Mouse (Mus musculus): ENCODE measurements around the gene Crot. TPM values are rescaled to one million over a fixed set of nuclear protein-coding genes. Genes with fewer than 3 reads are reported as not detected.
"Not testable (repeated sequence)": the region's sequence is repeated elsewhere in the genome, so short reads cannot be mapped to it uniquely, and the experiment has no call there.

The Crot gene
- polyA plus RNA-seq, 1 experiment = not detected

- H3K27ac ChIP-seq (ENCODE audit: insufficient read depth, low read depth, low read length) = no peak overlapping the region
- WGBS = 90% methylated on average over 2 of the region's 2 CpGs
- H3K4me3 ChIP-seq (ENCODE audit: insufficient read depth, low read depth, low read length) = no peak overlapping the region
- no peaks in the 10 kb centered on the region for H3K4me1 ChIP-seq (ENCODE audit: control insufficient read depth, insufficient read depth, low read length)
- TF ChIP-seq CTCF (IDR thresholded peaks at IDR 0.05; ENCODE audit: insufficient read depth, low read depth, low read length) = no peak
- TF ChIP-seq POLR2A (IDR thresholded peaks at IDR 0.05; ENCODE audit: insufficient read depth, low read depth, low read length) = no peak
These were observed 26.4 kb downstream of the Crot start for GRCm38 (mm10) chr5:8970694-8971093.

DNA sequence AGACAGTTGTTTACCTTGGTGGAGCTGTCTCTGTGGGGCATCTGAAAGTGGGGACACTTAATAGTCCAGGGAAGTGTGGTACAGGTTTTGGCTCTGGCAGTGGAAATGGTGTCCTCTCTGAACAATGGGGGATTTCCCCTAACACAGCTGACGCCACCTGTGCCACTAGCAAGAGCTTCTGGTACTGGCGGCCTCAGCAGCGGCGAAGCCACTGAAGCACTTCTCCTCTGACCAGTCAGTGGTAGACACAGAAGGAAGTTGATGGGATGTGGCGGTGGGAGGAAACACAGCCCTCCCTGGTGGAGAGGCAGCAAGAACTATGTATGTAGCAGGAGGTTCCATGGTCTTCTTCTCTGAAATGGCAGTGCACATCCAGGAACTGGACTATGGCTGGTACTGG lies 32.6 kb downstream of the Crot start:
- Histone ChIP-seq H3K4me1 (ENCODE audit: control insufficient read depth, insufficient read depth, low read length) (no peaks in the 10 kb centered on the region), H3K27ac (ENCODE audit: insufficient read depth, low read depth, low read length) (no peak overlapping the region), H3K4me3 (ENCODE audit: insufficient read depth, low read depth, low read length) (no peak overlapping the region)
- WGBS = 95% methylated on average over 5 of the region's 5 CpGs
- TF ChIP-seq POLR2A (IDR thresholded peaks at IDR 0.05; ENCODE audit: insufficient read depth, low read depth, low read length) = no peak
- no peak for TF ChIP-seq CTCF (IDR thresholded peaks at IDR 0.05; ENCODE audit: insufficient read depth, low read depth, low read length)

DNA sequence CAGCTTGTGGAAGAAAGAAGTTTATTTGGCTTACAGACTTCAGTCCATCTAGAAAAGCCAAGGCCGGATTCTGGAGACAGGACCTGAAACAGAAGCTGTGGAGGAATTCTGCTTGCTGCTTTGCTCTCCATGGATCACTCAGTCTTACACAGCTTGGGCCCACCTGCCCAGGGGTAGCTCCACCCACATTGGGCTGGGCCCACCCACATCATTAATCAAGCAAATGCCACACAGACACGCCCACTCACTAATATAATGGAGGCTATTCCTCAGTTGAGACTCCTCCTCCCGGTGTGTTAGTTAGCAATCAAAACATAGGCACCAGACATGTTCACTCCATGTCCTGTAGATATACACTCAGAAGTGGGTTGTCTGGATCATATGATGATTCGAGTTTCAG lies 36.6 kb downstream of the Crot start:
- Histone ChIP-seq H3K4me1 (ENCODE audit: control insufficient read depth, insufficient read depth, low read length) (no peaks in the 10 kb centered on the region), H3K27ac (ENCODE audit: insufficient read depth, low read depth, low read length) (no peak overlapping the region), H3K4me3 (ENCODE audit: insufficient read depth, low read depth, low read length) (no peak overlapping the region)
- no peak for TF ChIP-seq POLR2A (IDR thresholded peaks at IDR 0.05; ENCODE audit: insufficient read depth, low read depth, low read length)
- no peak for TF ChIP-seq CTCF (IDR thresholded peaks at IDR 0.05; ENCODE audit: insufficient read depth, low read depth, low read length)
- 87% methylated on average over 4 of the region's 4 CpGs for WGBS

DNA sequence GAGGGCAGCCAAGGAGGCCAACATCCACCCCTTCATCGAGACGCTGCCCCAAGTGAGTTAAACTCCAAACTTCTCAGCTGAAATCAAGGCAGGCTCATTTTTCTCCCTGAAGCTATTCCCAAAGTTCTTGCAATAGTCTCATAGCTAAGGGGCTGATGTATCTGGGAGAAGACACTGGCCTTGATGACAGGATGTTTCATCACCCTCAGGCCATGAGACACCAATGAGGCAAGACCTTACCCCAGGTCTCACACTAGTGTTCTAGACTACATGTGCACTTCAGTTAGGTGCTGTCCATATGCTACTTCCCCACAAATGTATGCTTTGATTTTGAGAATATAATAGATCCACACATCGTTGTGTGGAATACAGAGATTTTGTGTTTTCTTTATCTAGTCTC lies 41.6 kb downstream of the Crot start:
- TF ChIP-seq POLR2A (IDR thresholded peaks at IDR 0.05; ENCODE audit: insufficient read depth, low read depth, low read length) = no peak
- no peak overlapping the region for H3K27ac ChIP-seq (ENCODE audit: insufficient read depth, low read depth, low read length)
- 97% methylated on average over 3 of the region's 3 CpGs for WGBS
- no peak overlapping the region for H3K4me3 ChIP-seq (ENCODE audit: insufficient read depth, low read depth, low read length)
- H3K4me1 ChIP-seq (ENCODE audit: control insufficient read depth, insufficient read depth, low read length) = no peaks in the 10 kb centered on the region

GRCm38 (mm10) chr5:8953660-8954059 lies 43.5 kb downstream of the Crot start:
- TF ChIP-seq CTCF (IDR thresholded peaks at IDR 0.05; ENCODE audit: insufficient read depth, low read depth, low read length) (no peak), POLR2A (IDR thresholded peaks at IDR 0.05; ENCODE audit: insufficient read depth, low read depth, low read length) (no peak)
- H3K27ac ChIP-seq (ENCODE audit: insufficient read depth, low read depth, low read length) = no peak overlapping the region
- no peak overlapping the region for H3K4me3 ChIP-seq (ENCODE audit: insufficient read depth, low read depth, low read length)
- 94% methylated on average over 2 of the region's 2 CpGs for WGBS
- H3K4me1 ChIP-seq (ENCODE audit: control insufficient read depth, insufficient read depth, low read length) = no peaks in the 10 kb centered on the region

- Histone ChIP-seq H3K4me3 (ENCODE audit: insufficient read depth, low read depth, low read length) (no peak overlapping the region), H3K4me1 (ENCODE audit: control insufficient read depth, insufficient read depth, low read length) (no peaks in the 10 kb centered on the region), H3K27ac (ENCODE audit: insufficient read depth, low read depth, low read length) (no peak overlapping the region)
- TF ChIP-seq CTCF (IDR thresholded peaks at IDR 0.05; ENCODE audit: insufficient read depth, low read depth, low read length) = no peak
- TF ChIP-seq POLR2A (IDR thresholded peaks at IDR 0.05; ENCODE audit: insufficient read depth, low read depth, low read length) = no peak
- 92% methylated on average over 4 of the region's 4 CpGs for WGBS
These were observed 49.6 kb downstream of the Crot start for GRCm38 (mm10) chr5:8947423-8948110.

- Histone ChIP-seq H3K27ac (ENCODE audit: insufficient read depth, low read depth, low read length) (no peak overlapping the region), H3K4me3 (ENCODE audit: insufficient read depth, low read depth, low read length) (no peak overlapping the region), H3K4me1 (ENCODE audit: control insufficient read depth, insufficient read depth, low read length) (no peaks in the 10 kb centered on the region)
- TF ChIP-seq POLR2A (IDR thresholded peaks at IDR 0.05; ENCODE audit: insufficient read depth, low read depth, low read length) = no peak
- no peak for TF ChIP-seq CTCF (IDR thresholded peaks at IDR 0.05; ENCODE audit: insufficient read depth, low read depth, low read length)
- WGBS = 77% methylated on average over 3 of the region's 3 CpGs
These were observed 53.3 kb downstream of the Crot start for GRCm38 (mm10) chr5:8943836-8944235.

DNA sequence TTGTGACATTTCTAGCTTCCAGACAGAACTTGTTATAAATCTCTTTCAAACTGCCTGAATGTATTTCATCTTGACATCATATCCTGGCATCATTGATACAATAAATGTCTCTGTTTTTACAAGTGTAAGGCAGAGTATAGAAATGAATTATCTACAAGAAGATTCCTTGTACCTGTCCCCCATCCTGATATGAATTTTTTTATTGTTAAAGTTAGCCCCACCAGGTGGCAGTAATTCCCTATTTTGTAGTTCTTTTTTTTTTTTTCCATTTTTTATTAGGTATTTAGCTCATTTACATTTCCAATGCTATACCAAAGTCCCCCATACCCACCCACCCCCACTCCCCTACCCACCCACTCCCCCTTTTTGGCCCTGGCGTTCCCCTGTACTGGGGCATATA lies 55.9 kb downstream of the Crot start:
- not testable (repeated sequence) for H3K4me1 ChIP-seq (ENCODE audit: control insufficient read depth, insufficient read depth, low read length); H3K27ac ChIP-seq (ENCODE audit: insufficient read depth, low read depth, low read length); H3K4me3 ChIP-seq (ENCODE audit: insufficient read depth, low read depth, low read length)
- no CpG with 5 or more reads among the region's 1 CpGs for WGBS

DNA sequence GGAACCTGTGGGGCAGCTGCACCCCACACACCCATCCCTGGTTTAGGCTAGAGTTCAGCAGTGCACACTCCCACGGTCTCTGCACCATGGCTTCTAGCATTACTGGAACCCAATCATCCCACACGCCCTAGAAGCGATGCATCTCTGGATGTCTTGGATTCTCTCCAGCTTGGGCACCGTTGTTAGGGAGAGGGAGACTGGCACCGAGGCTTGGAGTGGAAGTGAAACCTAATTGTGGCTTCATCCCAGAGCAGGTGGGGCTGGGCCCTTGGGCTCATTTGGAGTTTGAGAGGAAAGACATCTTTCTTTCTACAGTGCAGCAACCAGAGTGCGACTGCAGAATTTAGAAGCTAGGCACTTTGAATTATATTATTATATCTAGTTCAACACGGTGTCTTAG lies 59.2 kb downstream of the Crot start:
- Histone ChIP-seq H3K4me3 (ENCODE audit: insufficient read depth, low read depth, low read length) (no peak overlapping the region), H3K27ac (ENCODE audit: insufficient read depth, low read depth, low read length) (no peak overlapping the region), H3K4me1 (ENCODE audit: control insufficient read depth, insufficient read depth, low read length) (no peaks in the 10 kb centered on the region)
- WGBS = 75% methylated on average over 7 of the region's 7 CpGs
- no peak for TF ChIP-seq CTCF (IDR thresholded peaks at IDR 0.05; ENCODE audit: insufficient read depth, low read depth, low read length)
- no peak for TF ChIP-seq POLR2A (IDR thresholded peaks at IDR 0.05; ENCODE audit: insufficient read depth, low read depth, low read length)

DNA sequence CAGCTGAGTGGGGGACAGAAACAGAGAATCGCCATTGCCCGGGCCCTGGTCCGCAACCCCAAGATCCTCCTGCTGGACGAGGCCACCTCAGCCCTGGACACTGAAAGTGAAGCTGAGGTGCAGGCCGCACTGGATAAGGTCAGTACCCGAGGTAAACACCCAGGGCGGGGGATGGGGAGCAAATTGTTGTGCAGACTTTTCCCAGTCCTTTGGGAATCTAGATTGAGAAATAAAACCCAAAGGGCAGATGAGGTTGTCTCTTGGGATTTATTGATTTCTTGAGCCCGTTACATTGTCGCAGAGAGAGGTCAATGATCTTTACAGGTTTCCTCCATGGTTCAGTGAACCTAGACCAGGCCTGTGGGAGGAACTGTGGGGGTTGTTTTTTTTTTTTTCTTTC lies 68.7 kb downstream of the Crot start:
- WGBS = 91% methylated on average over 9 of the region's 9 CpGs
- no peak overlapping the region for H3K27ac ChIP-seq (ENCODE audit: insufficient read depth, low read depth, low read length)
- no peaks in the 10 kb centered on the region for H3K4me1 ChIP-seq (ENCODE audit: control insufficient read depth, insufficient read depth, low read length)
- H3K4me3 ChIP-seq (ENCODE audit: insufficient read depth, low read depth, low read length) = no peak overlapping the region
- no peak for TF ChIP-seq CTCF (IDR thresholded peaks at IDR 0.05; ENCODE audit: insufficient read depth, low read depth, low read length)
- TF ChIP-seq POLR2A (IDR thresholded peaks at IDR 0.05; ENCODE audit: insufficient read depth, low read depth, low read length) = no peak
